Mouse (Mus musculus): ENCODE data around the gene Acaca. TPM values are rescaled to one million over a fixed set of nuclear protein-coding genes. Genes with fewer than 3 reads are reported as not detected.

Gene Acaca
- polyA plus RNA-seq, 1 experiment from 2014 or later = 4.8 TPM

DNA sequence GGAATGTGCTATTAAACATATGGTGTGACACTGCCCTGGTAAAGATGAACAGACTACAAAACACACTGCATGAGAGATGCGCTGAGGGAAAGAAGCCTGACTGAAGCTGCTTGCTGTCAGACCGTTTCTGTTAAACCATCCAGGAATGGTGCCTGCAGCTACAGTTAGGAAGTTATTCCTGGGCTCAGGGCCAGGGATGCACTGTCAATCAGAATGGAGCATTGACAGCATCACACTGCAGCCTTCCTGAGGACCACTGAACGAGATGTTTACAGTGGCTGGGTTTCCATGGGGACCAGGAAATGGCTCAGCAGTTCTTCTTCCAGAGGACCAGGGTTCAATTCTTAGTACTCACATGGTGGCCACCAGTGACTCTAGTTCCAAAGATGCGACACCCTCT lies 280.9 kb downstream of the Acaca start:
- Histone ChIP-seq H3K4me2 (0 out of 2 replicates have a peak overlapping the region, but pooled peaks have one; percentile 42), H3K9me3 (replicated peaks) (peaks cover 5% of the 10 kb centered on the region; the same call in 1 of the 2 replicates), H3K27ac (peak overlapping the region; percentile 91), H3K4me1 (replicated peaks) (peaks cover 58% of the 10 kb centered on the region), H3K9ac (peak overlapping the region; percentile 44; the same call in 1 of the 2 replicates), H3K27me3 (no peaks in the 10 kb centered on the region), H3K36me3 (no peaks in the 10 kb centered on the region), H3K4me3 (replicated peaks) (no peak overlapping the region)
- no peak for DNase-seq
- no peak for ATAC-seq (ENCODE audit: low read depth)
- 49% methylated on average over 4 of the region's 4 CpGs for WGBS (ENCODE audit: insufficient replicate concordance)

DNA sequence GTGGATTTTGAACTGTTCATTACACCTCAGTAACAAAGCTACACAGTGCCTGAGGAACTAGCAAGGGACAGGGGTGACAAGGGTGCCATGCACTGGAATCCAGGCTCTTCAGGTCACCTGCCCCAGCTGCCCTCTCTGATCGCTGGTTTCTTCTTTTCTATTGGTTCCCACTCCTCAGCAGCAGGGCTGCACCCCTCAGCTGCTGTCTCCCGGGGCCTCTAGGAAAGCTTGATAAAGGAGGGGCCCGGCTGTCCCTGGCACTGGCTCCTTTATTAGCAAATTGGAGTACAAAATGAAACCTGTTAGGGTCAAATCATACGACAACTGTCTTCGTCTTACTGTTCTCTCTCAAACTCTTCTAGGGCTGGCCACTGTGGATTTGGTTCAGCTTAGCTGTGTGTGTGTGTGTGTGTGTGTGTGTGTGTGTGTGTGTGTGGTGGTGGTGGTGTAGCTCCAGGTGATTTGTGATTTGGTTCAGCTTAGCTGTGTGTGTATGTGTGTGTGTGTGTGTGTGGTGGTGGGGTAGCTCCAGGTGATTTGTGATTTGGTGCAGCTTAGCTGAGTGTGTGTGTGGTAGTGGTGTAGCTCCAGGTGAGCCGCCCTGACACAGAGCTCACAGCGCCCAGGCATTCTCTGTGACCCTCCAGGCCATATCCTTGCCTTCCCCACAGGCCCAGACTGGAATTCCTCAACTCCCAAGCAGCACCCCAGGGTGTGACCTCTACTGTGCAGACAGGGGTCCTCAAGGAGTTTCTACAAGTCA lies 281.6 kb downstream of the Acaca start:
- WGBS (ENCODE audit: insufficient replicate concordance) = 48% methylated on average over 7 of the region's 7 CpGs
- Histone ChIP-seq H3K4me3 (replicated peaks) (no peak overlapping the region), H3K27ac (peak overlapping the region; percentile 91)

DNA sequence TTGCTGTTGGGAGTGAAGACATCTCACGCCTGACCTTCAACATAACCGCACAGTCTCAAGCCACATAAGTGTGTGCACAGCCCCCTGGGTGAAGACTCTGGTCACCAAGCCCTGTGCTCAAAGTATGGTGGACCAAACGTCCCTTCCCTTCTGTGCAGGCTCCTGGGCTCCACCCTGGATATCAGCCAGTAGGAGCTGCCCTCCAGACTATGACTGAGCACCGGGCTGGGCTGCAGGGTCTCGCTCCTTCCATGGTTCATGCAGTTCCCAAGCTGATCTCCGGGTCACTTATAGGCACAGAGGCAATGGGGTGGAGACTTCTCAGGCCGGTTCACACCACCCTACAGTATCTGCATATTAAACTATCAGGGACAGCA lies 282.2 kb downstream of the Acaca start:
- ATAC-seq (ENCODE audit: low read depth) (peak; percentile 65), DNase-seq (peak; percentile 43)
- Histone ChIP-seq H3K4me1 (replicated peaks) (peaks cover 67% of the 10 kb centered on the region), H3K27me3 (no peaks in the 10 kb centered on the region), H3K4me2 (peak overlapping the region; percentile 42), H3K9ac (peak overlapping the region; percentile 44; the same call in 1 of the 2 replicates), H3K9me3 (replicated peaks) (peaks cover 3% of the 10 kb centered on the region; the same call in 1 of the 2 replicates), H3K36me3 (no peaks in the 10 kb centered on the region), H3K27ac (peak overlapping the region; percentile 91), H3K4me3 (replicated peaks) (no peak overlapping the region)
- 36% methylated on average over 7 of the region's 7 CpGs for WGBS (ENCODE audit: insufficient replicate concordance)

More for the DNA sequence above, 281.6 kb downstream of the Acaca start:
- H3K9me3 ChIP-seq (replicated peaks) = peaks cover 5% of the 10 kb centered on the region; the same call in 1 of the 2 replicates
- no peaks in the 10 kb centered on the region for H3K36me3 ChIP-seq
- peak overlapping the region; percentile 44; the same call in 1 of the 2 replicates for H3K9ac ChIP-seq
- ATAC-seq (ENCODE audit: low read depth) (peak; percentile 63), DNase-seq (peak; percentile 24)
- peak overlapping the region; percentile 42 for H3K4me2 ChIP-seq
- H3K4me1 ChIP-seq (replicated peaks) = peaks cover 62% of the 10 kb centered on the region
- H3K27me3 ChIP-seq = no peaks in the 10 kb centered on the region

DNA sequence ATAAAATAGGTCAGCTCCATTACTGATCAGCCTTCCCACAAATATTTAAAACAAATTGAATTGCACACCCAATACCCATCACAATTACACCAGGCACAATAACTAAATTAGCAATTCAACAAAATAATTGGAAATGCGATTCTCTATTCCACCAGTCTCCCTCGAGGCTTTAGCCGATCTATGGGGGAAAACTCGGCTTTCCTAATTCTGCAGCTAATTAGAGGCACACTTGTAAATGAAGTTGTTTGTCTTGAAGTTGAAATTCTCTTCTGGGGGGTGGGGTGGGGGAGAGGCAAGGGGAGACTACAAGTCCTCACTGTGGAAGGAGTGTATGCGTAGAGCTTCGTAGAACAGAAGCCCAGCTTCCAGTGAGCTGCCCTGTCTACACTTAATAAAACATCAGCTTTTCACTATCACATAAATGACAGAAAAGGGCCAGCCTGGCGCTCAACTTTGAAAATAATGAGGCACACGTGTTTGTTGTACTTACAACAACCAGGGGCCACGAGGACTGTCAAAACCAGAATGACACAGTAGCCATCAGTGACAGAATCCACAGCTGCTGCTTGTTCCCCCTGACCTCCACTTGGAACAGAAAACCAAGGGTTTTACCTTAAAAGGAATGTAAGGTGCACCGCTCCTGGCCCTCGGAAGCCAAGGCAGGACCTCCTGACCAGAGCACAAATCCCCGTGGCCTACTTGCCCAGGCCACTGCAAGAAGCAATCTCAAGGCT lies 282.9 kb downstream of the Acaca start:
- DNase-seq (peak; percentile 3), ATAC-seq (ENCODE audit: low read depth) (no peak)
- no peaks in the 10 kb centered on the region for H3K27me3 ChIP-seq
- peak overlapping the region; percentile 91 for H3K27ac ChIP-seq
- H3K9me3 ChIP-seq (replicated peaks) = no peaks in the 10 kb centered on the region
- peak overlapping the region; percentile 50 for H3K4me2 ChIP-seq
- peaks cover 67% of the 10 kb centered on the region for H3K4me1 ChIP-seq (replicated peaks)
- WGBS (ENCODE audit: insufficient replicate concordance) = 66% methylated on average over 12 of the region's 12 CpGs
- no peak overlapping the region for H3K4me3 ChIP-seq (replicated peaks)
- no peaks in the 10 kb centered on the region for H3K36me3 ChIP-seq
- H3K9ac ChIP-seq = peak overlapping the region; percentile 44

DNA sequence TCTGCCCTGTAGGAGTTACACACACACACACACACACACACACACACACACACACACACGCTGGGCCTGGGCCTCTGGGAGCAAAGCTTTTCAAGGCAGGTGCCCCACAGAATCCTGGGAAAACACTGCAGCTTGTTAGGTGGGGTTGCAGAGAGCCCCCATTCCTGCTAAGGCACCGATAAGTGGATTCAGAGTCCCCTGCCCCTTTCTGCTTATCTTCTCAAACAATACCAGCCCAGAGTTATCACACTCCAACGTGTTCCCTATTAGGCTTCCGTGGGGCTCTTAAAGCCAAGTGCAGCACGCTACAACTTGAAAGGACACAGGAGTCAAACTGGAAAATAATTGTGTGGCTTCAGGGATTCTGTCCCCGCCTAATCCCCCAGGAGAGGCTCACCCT lies 283.6 kb downstream of the Acaca start:
- Histone ChIP-seq H3K36me3 (no peaks in the 10 kb centered on the region), H3K27ac (peak overlapping the region; percentile 91), H3K4me3 (replicated peaks) (no peak overlapping the region), H3K27me3 (no peaks in the 10 kb centered on the region), H3K9ac (peak overlapping the region; percentile 44), H3K4me1 (replicated peaks) (peaks cover 67% of the 10 kb centered on the region), H3K4me2 (peak overlapping the region; percentile 50), H3K9me3 (replicated peaks) (no peaks in the 10 kb centered on the region)
- peak; percentile 84 for ATAC-seq (ENCODE audit: low read depth)
- peak; percentile 70 for DNase-seq
- 14% methylated on average over 6 of the region's 6 CpGs for WGBS (ENCODE audit: insufficient replicate concordance)

DNA sequence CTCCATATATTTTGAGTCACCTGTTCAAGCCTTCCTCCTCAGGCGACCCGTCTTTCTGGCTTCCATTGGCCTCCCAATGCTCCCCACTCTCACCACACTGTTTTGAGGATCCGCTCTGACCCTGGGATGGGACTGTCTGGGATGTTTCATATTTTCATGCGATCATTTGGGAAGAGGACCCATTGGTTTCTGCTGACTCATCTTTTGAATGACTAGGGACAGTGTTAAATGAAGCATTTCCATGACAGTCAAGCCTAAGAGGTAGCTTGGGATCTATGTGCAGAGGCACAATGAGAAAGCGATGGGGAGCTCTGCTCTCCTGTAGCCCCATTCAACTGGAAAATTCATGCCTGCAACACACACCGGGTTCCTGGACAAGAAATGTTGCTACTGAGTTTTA lies 291.3 kb downstream of the Acaca start:
- Histone ChIP-seq H3K4me1 (replicated peaks) (peaks cover 10% of the 10 kb centered on the region), H3K4me2 (no peak overlapping the region), H3K4me3 (replicated peaks) (no peak overlapping the region), H3K27me3 (no peaks in the 10 kb centered on the region), H3K9ac (no peak overlapping the region), H3K27ac (no peak overlapping the region; the same call in 1 of the 2 replicates), H3K9me3 (replicated peaks) (no peaks in the 10 kb centered on the region), H3K36me3 (peaks cover 9% of the 10 kb centered on the region)
- ATAC-seq (ENCODE audit: low read depth) (no peak), DNase-seq (no peak)
- WGBS (ENCODE audit: insufficient replicate concordance) = 78% methylated on average over 6 of the region's 6 CpGs

DNA sequence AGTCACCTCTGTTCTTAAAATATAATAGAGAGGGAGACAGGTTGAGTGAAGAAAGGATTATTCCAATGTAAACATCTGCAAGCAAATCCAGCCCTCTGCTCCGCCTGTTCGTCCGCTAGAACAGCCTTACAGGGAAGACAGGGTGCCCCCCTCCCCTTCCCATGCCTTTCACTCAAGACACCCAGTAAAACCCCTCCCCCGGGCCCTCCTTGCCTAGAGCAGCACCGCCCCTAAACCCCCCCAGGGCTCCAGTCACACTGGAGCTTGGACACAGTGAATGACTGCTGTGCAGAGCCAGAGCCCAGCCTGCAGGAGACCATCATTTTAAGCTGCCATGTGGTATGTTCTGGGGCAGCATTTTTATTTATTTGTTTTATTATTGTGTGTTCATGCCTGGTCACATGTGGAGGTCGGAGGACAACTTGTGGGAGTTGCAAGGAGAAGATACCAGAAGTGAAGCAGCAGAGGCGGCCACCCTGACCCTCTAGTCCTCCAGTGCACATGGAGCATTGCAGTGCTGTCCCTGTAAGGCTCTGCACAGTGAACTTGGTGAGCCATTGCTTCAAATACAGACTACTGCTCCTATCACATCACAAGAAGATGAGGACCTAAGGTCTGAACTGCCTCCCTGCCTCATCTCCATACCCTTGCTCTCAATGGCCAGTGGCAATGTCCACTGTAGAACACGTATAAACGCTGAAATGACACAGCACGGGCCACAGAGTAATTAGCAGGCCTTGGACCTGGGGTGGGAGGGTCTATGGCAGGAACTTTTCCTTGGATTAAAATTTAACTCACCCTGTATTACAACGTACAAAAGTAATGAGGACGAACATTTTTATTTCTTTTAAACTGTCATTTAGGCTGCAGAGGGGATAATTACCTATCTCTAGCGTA lies 296.5 kb downstream of the Acaca start:
- no peak overlapping the region for H3K9ac ChIP-seq
- H3K4me2 ChIP-seq = no peak overlapping the region
- no peak overlapping the region for H3K27ac ChIP-seq
- DNase-seq (no peak), ATAC-seq (ENCODE audit: low read depth) (no peak)
- peaks cover 13% of the 10 kb centered on the region for H3K36me3 ChIP-seq
- H3K4me1 ChIP-seq (replicated peaks) = peaks cover 4% of the 10 kb centered on the region; the same call in 1 of the 2 replicates
- H3K9me3 ChIP-seq (replicated peaks) = no peaks in the 10 kb centered on the region
- 83% methylated on average over 13 of the region's 13 CpGs for WGBS (ENCODE audit: insufficient replicate concordance)
- no peaks in the 10 kb centered on the region for H3K27me3 ChIP-seq
- H3K4me3 ChIP-seq (replicated peaks) = no peak overlapping the region

DNA sequence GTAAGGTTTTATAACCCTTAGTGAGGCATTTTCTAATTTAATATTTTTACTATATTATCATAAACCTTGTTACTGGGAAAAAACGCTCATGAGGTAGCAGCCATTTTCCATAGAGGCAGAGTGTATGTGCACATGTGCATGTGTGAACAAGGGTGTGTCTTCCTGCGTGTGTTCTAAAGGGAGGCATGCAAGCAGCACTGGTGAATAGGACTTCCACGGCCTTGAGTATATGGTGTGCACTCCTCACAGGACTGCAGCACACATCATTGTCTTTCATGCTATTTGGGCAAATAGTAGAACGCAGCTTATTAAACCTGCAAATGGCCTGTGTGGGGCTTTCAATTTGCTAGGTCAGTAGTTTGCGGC lies 297.1 kb downstream of the Acaca start:
- no peak overlapping the region for H3K9ac ChIP-seq
- H3K9me3 ChIP-seq (replicated peaks) = no peaks in the 10 kb centered on the region
- H3K4me3 ChIP-seq (replicated peaks) = no peak overlapping the region
- no peaks in the 10 kb centered on the region for H3K27me3 ChIP-seq
- no peak overlapping the region for H3K27ac ChIP-seq
- peaks cover 4% of the 10 kb centered on the region; the same call in 1 of the 2 replicates for H3K4me1 ChIP-seq (replicated peaks)
- DNase-seq = no peak
- 81% methylated on average over 5 of the region's 5 CpGs for WGBS (ENCODE audit: insufficient replicate concordance)
- peaks cover 13% of the 10 kb centered on the region for H3K36me3 ChIP-seq
- ATAC-seq (ENCODE audit: low read depth) = no peak
- no peak overlapping the region for H3K4me2 ChIP-seq

DNA sequence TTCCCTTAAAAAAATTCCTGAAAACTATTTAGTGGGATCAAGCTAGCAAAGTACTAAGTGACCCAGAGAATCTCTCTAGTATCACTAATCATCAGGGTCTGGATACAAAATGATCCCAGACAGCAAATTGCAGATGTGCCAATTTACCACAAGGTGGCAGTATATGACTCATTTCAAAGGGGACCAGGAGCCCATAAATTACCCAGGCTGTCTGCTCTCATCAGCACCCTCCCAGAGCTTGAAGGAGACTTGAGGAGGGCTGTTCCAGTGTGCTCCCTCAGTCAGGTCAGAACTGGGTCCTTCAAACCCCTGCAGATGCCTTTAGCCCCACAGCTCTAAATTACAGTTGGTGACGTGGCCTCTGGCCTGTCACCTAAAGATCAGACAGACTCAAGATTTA lies 300.1 kb downstream of the Acaca start:
- Histone ChIP-seq H3K27ac (no peak overlapping the region), H3K36me3 (peaks cover 16% of the 10 kb centered on the region), H3K4me3 (replicated peaks) (no peak overlapping the region), H3K27me3 (no peaks in the 10 kb centered on the region), H3K9ac (no peak overlapping the region), H3K4me1 (replicated peaks) (no peaks in the 10 kb centered on the region), H3K9me3 (replicated peaks) (no peaks in the 10 kb centered on the region), H3K4me2 (no peak overlapping the region)
- ATAC-seq (ENCODE audit: low read depth) = no peak
- WGBS (ENCODE audit: insufficient replicate concordance) = 88% methylated on average over 1 of the region's 1 CpGs
- DNase-seq = no peak

DNA sequence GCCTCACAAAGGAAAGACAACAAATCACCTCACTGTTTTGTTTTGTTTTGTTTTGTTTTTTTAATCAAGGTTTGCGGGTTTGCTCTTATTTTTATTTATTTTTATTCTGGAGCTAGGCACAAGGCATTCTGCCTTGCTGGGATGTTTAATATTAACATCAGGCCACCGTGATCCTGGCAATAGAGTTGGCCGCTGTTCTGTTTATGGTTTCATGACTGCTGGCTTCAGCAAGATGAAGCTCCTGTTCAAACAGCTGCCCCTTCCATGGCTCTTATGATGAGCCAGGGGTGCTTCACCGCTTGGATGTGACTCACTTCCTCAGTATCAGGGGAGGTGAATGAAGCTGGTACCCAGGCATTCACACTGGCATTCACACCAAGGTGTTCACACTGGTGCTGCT lies 300.9 kb downstream of the Acaca start:
- 83% methylated on average over 4 of the region's 4 CpGs for WGBS (ENCODE audit: insufficient replicate concordance)
- no peak for ATAC-seq (ENCODE audit: low read depth)
- no peak overlapping the region for H3K4me2 ChIP-seq
- no peaks in the 10 kb centered on the region for H3K9me3 ChIP-seq (replicated peaks)
- H3K9ac ChIP-seq = no peak overlapping the region
- H3K36me3 ChIP-seq = peaks cover 13% of the 10 kb centered on the region
- DNase-seq = no peak
- no peak overlapping the region for H3K4me3 ChIP-seq (replicated peaks)
- no peak overlapping the region for H3K27ac ChIP-seq
- no peaks in the 10 kb centered on the region for H3K27me3 ChIP-seq
- no peaks in the 10 kb centered on the region for H3K4me1 ChIP-seq (replicated peaks)

DNA sequence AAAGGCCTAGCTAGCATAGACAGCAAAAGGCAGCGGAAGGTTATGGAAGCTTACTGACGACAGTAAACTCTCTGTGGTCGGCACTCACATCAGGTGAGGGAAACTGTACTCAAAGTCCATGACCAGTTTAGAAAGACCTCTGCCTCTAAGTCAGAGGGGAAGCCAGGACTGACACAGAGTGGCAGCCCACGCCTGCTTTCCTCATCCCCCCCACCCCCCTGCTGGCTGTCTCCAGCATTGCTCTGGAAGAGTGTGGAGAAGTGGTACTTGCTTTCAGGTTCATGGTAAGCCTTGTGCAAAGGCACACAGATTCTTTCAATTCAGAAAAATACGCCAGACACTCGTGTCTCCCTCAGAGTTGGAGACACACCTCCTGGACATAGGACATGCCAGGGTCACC lies 305.4 kb downstream of the Acaca start:
- no peak for ATAC-seq (ENCODE audit: low read depth)
- peaks cover 35% of the 10 kb centered on the region for H3K36me3 ChIP-seq
- no peak for DNase-seq
- no peak overlapping the region for H3K4me3 ChIP-seq (replicated peaks)
- H3K4me1 ChIP-seq (replicated peaks) = peaks cover 26% of the 10 kb centered on the region
- no peak overlapping the region for H3K4me2 ChIP-seq
- H3K27me3 ChIP-seq = no peaks in the 10 kb centered on the region
- no peak overlapping the region for H3K9ac ChIP-seq
- 66% methylated on average over 6 of the region's 6 CpGs for WGBS (ENCODE audit: insufficient replicate concordance)
- H3K9me3 ChIP-seq (replicated peaks) = no peaks in the 10 kb centered on the region
- no peak overlapping the region for H3K27ac ChIP-seq

Measured in liver, embryonic 13.5 days (tissue).